Mouse (Mus musculus) liver, embryonic 14.5 days (tissue): ENCODE data around the gene Scml4. TPM values are rescaled to one million over a fixed set of nuclear protein-coding genes. Genes with fewer than 3 reads are reported as not detected.

ENCODE experiments used
- ATAC-seq: fragments of 200-750 bp; cut with Nextera tagmentation; 2 replicates; pipeline ENCODE4 v1.8.0; 2017; ENCODE audit warnings: moderate number of reproducible peaks, mild to moderate bottlenecking, moderate library complexity; ENCODE audit not compliant: insufficient read depth
- DNase-seq, 3 experiments: peaks; one replicate each; pipeline ENCODE4 v3.0.0-alpha.2; 2012 to 2013; ENCODE audit warnings: low read depth in 3 of 3, low spot score in 3 of 3
- H3K27ac ChIP-seq: fragments of 300-500 bp; sonication (generic); 2 replicates; pipeline ENCODE4 v1.5.1; 2014; ENCODE audit warnings: moderate library complexity, mild to moderate bottlenecking, control low read depth, inconsistent platforms
- H3K27me3 ChIP-seq: fragments of 300-500 bp; sonication (generic); 2 replicates; pipeline ENCODE4 v1.6.1; 2014; ENCODE audit warnings: mild to moderate bottlenecking, low read length, moderate library complexity; ENCODE audit not compliant: control insufficient read depth, insufficient read depth
- H3K36me3 ChIP-seq: fragments of 300-500 bp; sonication (generic); replicated peaks from 2 replicates; pipeline ENCODE4 v1.6.1; 2014; ENCODE audit warnings: low read depth; ENCODE audit not compliant: control insufficient read depth, insufficient read depth
- H3K4me1 ChIP-seq, 2 experiments: fragments of 200-500 bp in 1 of 2; fragments of 300-500 bp in 1 of 2; sonication (generic) in 1 of 2; replicated peaks; 2 replicates each; pipeline ENCODE4 v1.6.1; 2012 to 2014; ENCODE audit warnings: antibody characterized with exemption in 1 of 2, inconsistent platforms in 1 of 2, low read length in 1 of 2; ENCODE audit not compliant: control insufficient read depth in 2 of 2, insufficient read depth in 2 of 2
- H3K4me2 ChIP-seq: fragments of 300-500 bp; sonication (generic); 2 replicates; pipeline ENCODE4 v1.6.1; 2014; ENCODE audit warnings: low read depth, mild to moderate bottlenecking, control low read depth, moderate library complexity
- H3K4me3 ChIP-seq, 2 experiments: fragments of 200-500 bp in 1 of 2; fragments of 300-500 bp in 1 of 2; sonication (generic) in 1 of 2; 2 replicates each; pipeline ENCODE4 v1.5.1; 2012 to 2014; ENCODE audit warnings: low read depth in 2 of 2, low read length in 2 of 2, mild to moderate bottlenecking in 2 of 2, control low read depth in 1 of 2, inconsistent platforms in 1 of 2, moderate library complexity in 1 of 2; ENCODE audit not compliant: insufficient read depth in 1 of 2
- H3K9ac ChIP-seq: fragments of 300-500 bp; sonication (generic); replicated peaks from 2 replicates; pipeline ENCODE4 v1.6.1; 2014; ENCODE audit warnings: mild to moderate bottlenecking, control low read depth, moderate library complexity
- H3K9me3 ChIP-seq: fragments of 300-500 bp; sonication (generic); 2 replicates; pipeline ENCODE4 v1.6.1; 2016; ENCODE audit warnings: low read length, mixed read lengths; ENCODE audit not compliant: control insufficient read depth
- CTCF ChIP-seq: IDR thresholded peaks from 2 replicates; pipeline ENCODE4 v1.5.1; 2016; ENCODE audit warnings: antibody characterized with exemption, low read depth, control low read depth
- EP300 ChIP-seq: IDR thresholded peaks from 2 replicates; pipeline ENCODE4 v1.6.1; 2016; ENCODE audit warnings: antibody characterized with exemption, low read depth
- WGBS: fragments of 180-500 bp; shearing (Covaris S2); extraction: QIAGEN DNeasy Blood & Tissue Kit; methylation state at CpG from one replicate; pipeline ENCODE4 v1.1.7; 2014; ENCODE audit not compliant: insufficient replicate concordance; 5-methylcytosine and 5-hydroxymethylcytosine counted together
- polyA plus RNA-seq, 2 experiments: library from polyadenylated mRNA; depleted of rRNA in 1 of 2; stranded (reverse) in 1 of 2; unstranded in 1 of 2; fragments of >200 nt; fragmentation: Nextera tagmentation in 1 of 2; extraction: Ambion mirVana in 1 of 2; gene quantifications; 2 replicates each; pipeline versions ENCODE4 v1.2.1 to v1.2.3; 2012 to 2014

Gene Scml4
- polyA plus RNA-seq, 2 experiments = 0.15 to 0.19 TPM

- H3K4me2 ChIP-seq = no peak overlapping the region
- 64% methylated on average over 7 of the region's 7 CpGs for WGBS
Measured at GRCm38 (mm10) chr10:42861446-42861845, 1.3 kb downstream of the Scml4 start.

GRCm38 (mm10) chr10:42862102-42862740, 2.1 kb downstream of the Scml4 start:
- H3K27ac ChIP-seq = no peak overlapping the region
- H3K4me2 ChIP-seq = peak overlapping the region; percentile 42
- no peak for ATAC-seq
- TF ChIP-seq CTCF (no peak), EP300 (no peak)
- no peak for DNase-seq
- H3K36me3 ChIP-seq = no peaks in the 10 kb centered on the region
- H3K4me3 ChIP-seq = peak overlapping the region in 1 of 2 experiments; percentile 5; a peak in 1 of 4 replicates
- no peaks in the 10 kb centered on the region for H3K27me3 ChIP-seq
- WGBS = 31% methylated on average over 13 of the region's 13 CpGs
- H3K4me1 ChIP-seq = peaks cover 2% of the 10 kb centered on the region in 2 experiments; a peak in 1 of 4 replicates
- no peaks in the 10 kb centered on the region for H3K9me3 ChIP-seq
- no peak overlapping the region for H3K9ac ChIP-seq

More at GRCm38 (mm10) chr10:42861446-42861845, 1.3 kb downstream of the Scml4 start:
- ATAC-seq = no peak
- Histone ChIP-seq H3K4me3 (no peak overlapping the region), H3K36me3 (no peaks in the 10 kb centered on the region), H3K4me1 (peaks cover 2% of the 10 kb centered on the region in 2 experiments; a peak in 1 of 4 replicates), H3K27ac (no peak overlapping the region), H3K9me3 (no peaks in the 10 kb centered on the region), H3K9ac (no peak overlapping the region), H3K27me3 (no peaks in the 10 kb centered on the region)
- no peak for TF ChIP-seq CTCF
- no peak for TF ChIP-seq EP300
- no peak for DNase-seq

GRCm38 (mm10) chr10:42862806-42863205, 2.6 kb downstream of the Scml4 start:
- TF ChIP-seq EP300 (no peak), CTCF (no peak)
- H3K27me3 ChIP-seq = no peaks in the 10 kb centered on the region
- DNase-seq (no peak), ATAC-seq (no peak)
- peaks cover 2% of the 10 kb centered on the region in 2 experiments; a peak in 1 of 4 replicates for H3K4me1 ChIP-seq
- WGBS = 48% methylated on average over 4 of the region's 4 CpGs
- H3K4me3 ChIP-seq = no peak overlapping the region
- no peak overlapping the region; the same call in 1 of the 2 replicates for H3K4me2 ChIP-seq
- H3K9me3 ChIP-seq = no peaks in the 10 kb centered on the region
- no peak overlapping the region for H3K27ac ChIP-seq
- H3K36me3 ChIP-seq = no peaks in the 10 kb centered on the region
- H3K9ac ChIP-seq = no peak overlapping the region

GRCm38 (mm10) chr10:42863621-42864391, 3.6 kb downstream of the Scml4 start:
- no peak overlapping the region for H3K4me3 ChIP-seq
- H3K4me2 ChIP-seq = peak overlapping the region; percentile 17; the same call in 1 of the 2 replicates
- no peaks in the 10 kb centered on the region for H3K27me3 ChIP-seq
- no peaks in the 10 kb centered on the region for H3K9me3 ChIP-seq
- H3K36me3 ChIP-seq = no peaks in the 10 kb centered on the region
- H3K9ac ChIP-seq = no peak overlapping the region
- no peak overlapping the region for H3K27ac ChIP-seq
- TF ChIP-seq CTCF (no peak), EP300 (no peak)
- peaks cover 2% of the 10 kb centered on the region in 2 experiments; a peak in 1 of 4 replicates for H3K4me1 ChIP-seq
- WGBS = 53% methylated on average over 31 of the region's 31 CpGs
- DNase-seq (no peak), ATAC-seq (no peak)

GRCm38 (mm10) chr10:42864696-42865095, 4.5 kb downstream of the Scml4 start:
- DNase-seq = no peak
- WGBS = 51% methylated on average over 5 of the region's 5 CpGs
- Histone ChIP-seq H3K27me3 (no peaks in the 10 kb centered on the region), H3K9ac (no peak overlapping the region), H3K4me2 (no peak overlapping the region), H3K4me1 (peaks cover 2% of the 10 kb centered on the region in 2 experiments; a peak in 1 of 4 replicates), H3K9me3 (no peaks in the 10 kb centered on the region), H3K36me3 (no peaks in the 10 kb centered on the region), H3K4me3 (no peak overlapping the region), H3K27ac (no peak overlapping the region)
- no peak for ATAC-seq
- no peak for TF ChIP-seq CTCF
- no peak for TF ChIP-seq EP300
